26 mouse cellular contexts compared by ENCODE assay signal in the genomic region with DNA sequence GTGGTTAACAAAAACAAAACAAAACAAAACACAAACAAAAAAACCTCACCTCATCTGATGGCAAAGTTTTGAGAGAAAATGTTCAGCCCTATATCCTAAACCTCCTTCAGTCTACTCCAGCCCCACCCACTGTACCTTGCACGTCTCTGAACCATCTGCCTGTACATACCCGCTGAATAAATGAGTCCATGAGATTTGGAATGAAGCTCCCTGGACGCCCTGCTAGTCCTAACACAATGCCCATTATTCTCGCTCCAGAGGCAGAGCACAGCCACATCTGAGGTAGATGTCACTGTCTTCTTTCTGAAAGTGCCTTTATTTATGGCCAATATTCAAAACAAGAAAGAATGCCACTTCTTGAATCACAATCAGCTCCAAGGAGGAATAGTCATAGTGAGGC. TPM values are rescaled to one million over a fixed set of nuclear protein-coding genes. Genes with fewer than 3 reads are reported as not detected.
A peak's percentile ranks its signal among the peaks of the same experiment; 100 is the strongest.
DNase-seq lines count a peak whose midpoint lies in the region; ATAC-seq and TF ChIP-seq lines count a peak whose summit lies in the region.
"Had no signal": no experiment of that assay in that cellular context is flagged by ENCODE, and none has a peak within 500 bp of the region (broad histone marks: within the 10 kb centered on the region; RNA-seq: fewer than 3 reads in every experiment).

No protein-coding gene starts in this region.

- peaks cover 83% of the 10 kb centered on the region for H3K79me2 ChIP-seq in myocyte (ENCODE audit: control insufficient read depth, insufficient read depth)

- no peak overlapping the region for H3K4me3 ChIP-seq in heart, embryonic 14.5 days (ENCODE audit: control insufficient read depth in 1 of 2, insufficient read depth in 1 of 2, low read depth in 1 of 2, low read length in 2 of 2)
- H3K4me3 ChIP-seq in layer of hippocampus, adult 2 months = peak overlapping the region; percentile 1; the same call in 1 of the 2 replicates
- no peak overlapping the region for H3K4me3 ChIP-seq in myocyte
- H3K4me3 ChIP-seq in forebrain, embryonic 16.5 days (replicated peaks; ENCODE audit: low read length) = no peak overlapping the region
- H3K4me3 ChIP-seq: limb, embryonic 10.5 days had no signal

- H3K4me2 ChIP-seq in heart, embryonic 14.5 days (ENCODE audit: low read length) = peak overlapping the region; percentile 73
- peak overlapping the region; percentile 84 for H3K4me2 ChIP-seq in myocyte (ENCODE audit: low read depth)
- no peak overlapping the region for H3K4me2 ChIP-seq in forebrain, embryonic 16.5 days (ENCODE audit: low read length)

- no peak for TF ChIP-seq POLR2A in myocyte (IDR thresholded peaks at IDR 0.05; ENCODE audit: insufficient read length, low read depth)

- H3K27ac ChIP-seq in heart, embryonic 14.5 days (replicated peaks in 1 of 2; ENCODE audit: control insufficient read depth in 1 of 2, insufficient read depth in 1 of 2, low read depth in 2 of 2, low read length in 2 of 2) = peak overlapping the region in 1 of 2 experiments; percentile 65; a peak in 2 of 4 replicates
- H3K27ac ChIP-seq in layer of hippocampus, adult 2 months = peak overlapping the region; percentile 100
- no peak overlapping the region for H3K27ac ChIP-seq in forebrain, embryonic 16.5 days (ENCODE audit: low read length)
- H3K27ac ChIP-seq: limb, embryonic 10.5 days had no signal

- H3K4me1 ChIP-seq in heart, embryonic 14.5 days (ENCODE audit: control insufficient read depth in 2 of 2, insufficient read depth in 2 of 2, low read length in 2 of 2) = peaks cover 22 to 77% of the 10 kb centered on the region in 2 experiments
- peaks cover 28% of the 10 kb centered on the region for H3K4me1 ChIP-seq in forebrain, embryonic 16.5 days (replicated peaks; ENCODE audit: control insufficient read depth, insufficient read depth, low read length)

- no peaks in the 10 kb centered on the region for H3K27me3 ChIP-seq in heart, embryonic 14.5 days (ENCODE audit: control insufficient read depth, insufficient read depth, low read length)
- H3K27me3 ChIP-seq in myocyte (ENCODE audit: control insufficient read depth, insufficient read depth, insufficient read length) = no peaks in the 10 kb centered on the region
- H3K27me3 ChIP-seq in forebrain, embryonic 16.5 days (replicated peaks; ENCODE audit: control insufficient read depth, insufficient read depth, low read length) = no peaks in the 10 kb centered on the region
- H3K27me3 ChIP-seq: Patski had no signal

- TF ChIP-seq CTCF in layer of hippocampus, adult 2 months (conservative IDR thresholded peaks at IDR 0.05) = no peak

- ATAC-seq in heart, embryonic 14.5 days (ENCODE audit: insufficient number of reproducible peaks, insufficient read depth, low FRiP score, low read depth) = no peak
- no peak for ATAC-seq in forebrain, embryonic 16.5 days
- ATAC-seq: inflammation-experienced regulatory T-cells, adult 6 months; liver, postnatal 0 days; Patski had no signal

- DNase-seq in cerebellum, adult 9-10 months = peak; percentile 24
- DNase-seq in cerebellum, adult 9-11 months = no peak
- no peak for DNase-seq in heart, postnatal 4 days
- DNase-seq in layer of hippocampus, adult 2 months (ENCODE audit: low spot score in 2 of 2) = no peak
- no peak for DNase-seq in layer of hippocampus, adult 9-11 months
- DNase-seq: adrenal gland, adult 8-10 months; cerebellum, postnatal 10 days; embryo, embryonic 11 days; kidney, adult 8-10 months; kidney, postnatal 14 days; liver, postnatal 0 days; lung, postnatal 10 days; right cerebral cortex, postnatal 25 days; thymus, adult 2 months had no signal

- H3K9me3 ChIP-seq in heart, embryonic 14.5 days (ENCODE audit: control insufficient read depth, low read length) = no peaks in the 10 kb centered on the region
- no peaks in the 10 kb centered on the region for H3K9me3 ChIP-seq in forebrain, embryonic 16.5 days (ENCODE audit: control insufficient read depth, low read length)
- H3K9me3 ChIP-seq: limb, embryonic 10.5 days had no signal

- peaks cover 23% of the 10 kb centered on the region; the same call in 1 of the 2 replicates for H3K36me3 ChIP-seq in heart, embryonic 14.5 days (ENCODE audit: control insufficient read depth, insufficient read depth, low read length)
- no peaks in the 10 kb centered on the region for H3K36me3 ChIP-seq in myocyte (ENCODE audit: control insufficient read depth, insufficient read depth)
- no peaks in the 10 kb centered on the region for H3K36me3 ChIP-seq in forebrain, embryonic 16.5 days (ENCODE audit: control insufficient read depth, insufficient read depth)

- 41% methylated on average over 4 of the region's 4 CpGs for WGBS in heart, embryonic 14.5 days
- 40% methylated on average over 4 of the region's 4 CpGs for WGBS in forebrain, embryonic 16.5 days

- no peak overlapping the region for H3ac ChIP-seq in myocyte (ENCODE audit: control insufficient read depth, insufficient read length)

- peak overlapping the region; percentile 42; the same call in 1 of the 2 replicates for H3K9ac ChIP-seq in heart, embryonic 14.5 days (ENCODE audit: low read length)
- no peak overlapping the region for H3K9ac ChIP-seq in forebrain, embryonic 16.5 days (replicated peaks; ENCODE audit: low read depth, low read length)
- H3K9ac ChIP-seq: liver, postnatal 0 days had no signal

TF ChIP-seq in myocyte, 11 proteins besides CTCF, POLR2A, EP300 and RAD21:
- TF ChIP-seq MYOG (IDR thresholded peaks at IDR 0.05; ENCODE audit: control insufficient read depth in 1 of 3, insufficient read depth in 1 of 3, insufficient read length in 2 of 3, low read depth in 2 of 3) = no peak
- no peak for TF ChIP-seq REST (IDR thresholded peaks at IDR 0.05; ENCODE audit: insufficient read depth, insufficient read length)
- TF ChIP-seq SRF (IDR thresholded peaks at IDR 0.05; ENCODE audit: control insufficient read depth, insufficient read length, low read depth) = no peak
- no peak for TF ChIP-seq TCF12 (IDR thresholded peaks at IDR 0.05; ENCODE audit: insufficient read depth, poor library complexity, severe bottlenecking)
- no peak for TF ChIP-seq CEBPB (IDR thresholded peaks at IDR 0.05; ENCODE audit: insufficient read depth, poor library complexity, severe bottlenecking)

RNA-seq across cellular contexts. Expression of a gene that starts 4.4 kb away (rescaled TPM):
- 121 and 135 TPM in 2 replicates for polyA plus RNA-seq in heart, embryonic 14.5 days (2014; fragmentation: Nextera tagmentation; extraction: Ambion mirVana)
- 100 to 1,000 TPM in 1 of 2 experiments, 10 to 100 TPM in 1; 96.3 to 105 TPM for total RNA-seq in heart, postnatal 4 days (2021)
- 100 to 1,000 TPM; 230 to 241 TPM for total RNA-seq in layer of hippocampus, adult 2 months (2021)
- 44.9 TPM for polyA plus RNA-seq in myocyte (2012; fragmentation: generic; extraction: Trizol)
- 107 and 119 TPM in 2 replicates for polyA plus RNA-seq in forebrain, embryonic 16.5 days (2015; fragmentation: Nextera tagmentation; extraction: Ambion mirVana)

RNA-seq across cellular contexts. Expression of a gene that starts 49.5 kb away (rescaled TPM):
- polyA plus RNA-seq in heart, embryonic 14.5 days (2014; fragmentation: Nextera tagmentation; extraction: Ambion mirVana) = 0.28 and 0.58 TPM in 2 replicates
- total RNA-seq in heart, postnatal 4 days (2021) = not detected
- total RNA-seq in layer of hippocampus, adult 2 months (2021) = not detected
- polyA plus RNA-seq in myocyte (2012; fragmentation: generic; extraction: Trizol) = 0.08 TPM
- 0.15 and 0.80 TPM in 2 replicates for polyA plus RNA-seq in forebrain, embryonic 16.5 days (2015; fragmentation: Nextera tagmentation; extraction: Ambion mirVana)
- total RNA-seq: gastrocnemius, adult 8-10 months; layer of hippocampus, adult 8-10 months; left cerebral cortex, adult 18-20 months; liver, adult 2 months; megakaryocyte-erythroid progenitor cell, adult 5-6 weeks had no signal
- polyA plus RNA-seq: liver, adult 2 months; liver, postnatal 0 days; spleen, adult 2 months had no signal

RNA-seq across cellular contexts. Expression of a gene that starts 59.5 kb away (rescaled TPM):
- polyA plus RNA-seq in heart, embryonic 14.5 days (2014; fragmentation: Nextera tagmentation; extraction: Ambion mirVana) = 87.1 and 103 TPM in 2 replicates
- 10 to 100 TPM; 67.4 to 75.9 TPM for total RNA-seq in heart, postnatal 4 days (2021)
- 10 to 100 TPM; 91.8 to 92.0 TPM for total RNA-seq in layer of hippocampus, adult 2 months (2021)
- 46.7 TPM for polyA plus RNA-seq in myocyte (2012; fragmentation: generic; extraction: Trizol)
- polyA plus RNA-seq in forebrain, embryonic 16.5 days (2015; fragmentation: Nextera tagmentation; extraction: Ambion mirVana) = 83.1 and 99.5 TPM in 2 replicates
